Mouse (Mus musculus) limb, embryonic 15.5 days (tissue): ENCODE results near the gene Aqp9. TPM values are rescaled to one million over a fixed set of nuclear protein-coding genes. Genes with fewer than 3 reads are reported as not detected.

Experiments
- ATAC-seq: fragments of 200-750 bp; cut with Nextera tagmentation; 2 replicates; pipeline ENCODE4 v1.8.0; 2017; ENCODE audit warnings: low read depth, moderate TSS enrichment; ENCODE audit not compliant: insufficient number of reproducible peaks, low FRiP score, low TSS enrichment
- H3K27ac ChIP-seq: fragments of 300-500 bp; sonication (generic); 2 replicates; pipeline ENCODE4 v1.5.1; 2015; ENCODE audit warnings: moderate library complexity, mild to moderate bottlenecking, inconsistent platforms
- H3K27me3 ChIP-seq: fragments of 300-500 bp; sonication (generic); 2 replicates; pipeline ENCODE4 v1.6.1; 2015; ENCODE audit warnings: inconsistent platforms
- H3K36me3 ChIP-seq: fragments of 300-500 bp; sonication (generic); 2 replicates; pipeline ENCODE4 v1.6.1; 2015; ENCODE audit warnings: inconsistent platforms
- H3K4me1 ChIP-seq: fragments of 300-500 bp; sonication (generic); 2 replicates; pipeline ENCODE4 v1.6.1; 2015; ENCODE audit warnings: inconsistent platforms
- H3K4me2 ChIP-seq: fragments of 300-500 bp; sonication (generic); 2 replicates; pipeline ENCODE4 v1.6.1; 2015; ENCODE audit warnings: mild to moderate bottlenecking, inconsistent platforms
- H3K4me3 ChIP-seq: fragments of 300-500 bp; sonication (generic); 2 replicates; pipeline ENCODE4 v1.5.1; 2015; ENCODE audit warnings: mild to moderate bottlenecking, inconsistent platforms
- H3K9ac ChIP-seq: fragments of 300-500 bp; sonication (generic); 2 replicates; pipeline ENCODE4 v1.6.1; 2015; ENCODE audit warnings: inconsistent platforms
- H3K9me3 ChIP-seq: fragments of 300-500 bp; sonication (generic); 2 replicates; pipeline ENCODE4 v1.6.1; 2016; ENCODE audit warnings: inconsistent platforms
- WGBS: fragments of 180-500 bp; shearing (Covaris S2); methylation state at CpG from one replicate; pipeline ENCODE4 v1.1.7; 2015; 5-methylcytosine and 5-hydroxymethylcytosine counted together
- polyA plus RNA-seq: library from polyadenylated mRNA; unstranded; fragments of >200 nt; fragmentation: Nextera tagmentation; extraction: Ambion mirVana; gene quantifications from 2 replicates; pipeline ENCODE4 v1.2.1, GENCODE M21; 2015

The Aqp9 gene
- polyA plus RNA-seq, 1 experiment from 2014 or later, result 0.50 TPM

- no peaks in the 10 kb centered on the region for H3K9me3 ChIP-seq
- H3K27ac ChIP-seq, result no peak overlapping the region
- no peak for ATAC-seq
- H3K4me3 ChIP-seq, result no peak overlapping the region
- 85% methylated on average over 7 of the region's 7 CpGs for WGBS
- H3K4me1 ChIP-seq, result no peaks in the 10 kb centered on the region
- H3K36me3 ChIP-seq, result no peaks in the 10 kb centered on the region
- no peak overlapping the region for H3K9ac ChIP-seq
- H3K4me2 ChIP-seq, result no peak overlapping the region
- no peaks in the 10 kb centered on the region for H3K27me3 ChIP-seq
Measured at GRCm38 (mm10) chr9:71187396-71187795, 18.9 kb upstream of the Aqp9 start.

DNA sequence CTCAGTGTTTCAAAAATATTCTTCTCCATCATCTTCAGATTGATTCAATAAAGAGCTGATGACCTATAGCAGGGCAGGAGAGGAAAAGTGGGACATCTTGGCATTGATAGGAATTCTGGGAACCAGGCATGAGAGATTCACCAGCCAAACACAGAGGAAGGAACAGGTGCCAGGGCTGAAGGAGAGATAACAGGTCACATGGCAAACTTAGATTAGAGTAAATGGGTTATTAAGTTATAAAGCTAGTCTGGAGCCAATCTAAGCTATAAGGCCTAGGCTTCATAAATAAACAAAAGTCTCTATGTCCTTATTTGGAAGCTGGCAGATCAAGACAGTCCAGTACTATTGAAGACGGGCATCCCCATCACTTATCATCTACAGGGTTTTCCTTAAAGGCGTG lies 17.3 kb upstream of the Aqp9 start:
- no peak overlapping the region for H3K9ac ChIP-seq
- no peaks in the 10 kb centered on the region for H3K36me3 ChIP-seq
- no peak overlapping the region for H3K4me3 ChIP-seq
- ATAC-seq, result no peak
- H3K4me1 ChIP-seq, result no peaks in the 10 kb centered on the region
- H3K4me2 ChIP-seq, result no peak overlapping the region
- H3K9me3 ChIP-seq, result no peaks in the 10 kb centered on the region
- 79% methylated on average over 2 of the region's 2 CpGs for WGBS
- H3K27me3 ChIP-seq, result no peaks in the 10 kb centered on the region
- no peak overlapping the region for H3K27ac ChIP-seq

DNA sequence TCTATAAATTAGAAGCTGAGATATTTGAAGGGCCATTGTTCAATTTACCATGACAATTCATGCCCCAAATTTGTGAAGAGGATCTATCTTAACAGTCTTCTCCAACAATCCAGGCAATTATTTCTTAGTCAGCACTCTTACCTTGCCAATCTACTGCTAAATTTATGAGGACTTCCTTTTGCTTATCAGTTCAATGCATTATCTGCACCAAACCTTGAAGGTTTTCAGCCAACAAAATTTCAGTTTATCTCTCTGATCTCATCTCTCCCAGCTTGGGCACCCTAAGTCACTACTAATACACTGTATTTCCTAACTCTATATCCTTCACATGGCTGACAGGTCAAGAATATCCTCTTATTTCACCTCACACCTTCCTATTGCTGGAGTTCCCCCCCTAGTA lies 16.8 kb upstream of the Aqp9 start:
- no peaks in the 10 kb centered on the region for H3K9me3 ChIP-seq

GRCm38 (mm10) chr9:71179964-71180700 lies 11.7 kb upstream of the Aqp9 start:
- Histone ChIP-seq H3K4me3 (no peak overlapping the region), H3K9me3 (no peaks in the 10 kb centered on the region), H3K36me3 (no peaks in the 10 kb centered on the region), H3K9ac (no peak overlapping the region), H3K27ac (no peak overlapping the region), H3K4me1 (no peaks in the 10 kb centered on the region), H3K4me2 (no peak overlapping the region), H3K27me3 (no peaks in the 10 kb centered on the region)
- ATAC-seq, result no peak
- WGBS, result 53% methylated on average over 8 of the region's 8 CpGs

More for the DNA sequence above, 16.8 kb upstream of the Aqp9 start:
- Histone ChIP-seq H3K27ac (no peak overlapping the region), H3K9ac (no peak overlapping the region), H3K4me1 (no peaks in the 10 kb centered on the region), H3K4me3 (no peak overlapping the region), H3K4me2 (no peak overlapping the region), H3K27me3 (no peaks in the 10 kb centered on the region), H3K36me3 (no peaks in the 10 kb centered on the region)
- ATAC-seq, result no peak

DNA sequence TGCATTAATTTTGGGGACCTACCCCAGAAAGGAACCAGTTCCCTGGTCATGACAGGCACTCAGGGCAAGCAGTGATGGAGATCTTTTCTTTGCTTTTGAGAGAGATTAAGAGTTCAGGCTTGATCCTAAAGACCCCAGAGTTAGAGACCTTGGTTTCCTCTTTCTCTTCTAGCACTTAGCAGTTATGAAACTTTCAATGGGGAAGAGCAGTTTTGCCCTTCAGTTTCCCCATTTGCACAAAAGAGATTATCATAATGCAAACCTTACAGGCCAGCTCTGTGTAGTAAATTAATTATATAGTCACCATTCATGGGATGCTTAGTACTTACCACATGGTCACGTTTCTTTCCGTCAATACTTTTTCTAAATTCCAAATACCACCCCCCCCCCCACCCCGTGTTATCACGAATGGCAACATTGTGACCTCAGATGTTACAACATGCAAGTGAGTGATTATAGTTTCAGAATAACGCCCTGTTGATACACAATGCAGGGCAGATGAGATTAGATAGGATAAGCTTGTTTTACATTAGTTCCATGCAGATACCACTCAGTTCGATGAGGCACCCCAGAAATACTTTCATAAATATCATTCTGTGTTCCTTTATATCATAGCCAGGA lies 10.9 kb upstream of the Aqp9 start:
- Histone ChIP-seq H3K4me2 (no peak overlapping the region), H3K9me3 (no peaks in the 10 kb centered on the region), H3K27me3 (no peaks in the 10 kb centered on the region), H3K36me3 (no peaks in the 10 kb centered on the region), H3K9ac (no peak overlapping the region), H3K4me3 (no peak overlapping the region), H3K27ac (no peak overlapping the region), H3K4me1 (no peaks in the 10 kb centered on the region)
- 79% methylated on average over 6 of the region's 6 CpGs for WGBS
- no peak for ATAC-seq

DNA sequence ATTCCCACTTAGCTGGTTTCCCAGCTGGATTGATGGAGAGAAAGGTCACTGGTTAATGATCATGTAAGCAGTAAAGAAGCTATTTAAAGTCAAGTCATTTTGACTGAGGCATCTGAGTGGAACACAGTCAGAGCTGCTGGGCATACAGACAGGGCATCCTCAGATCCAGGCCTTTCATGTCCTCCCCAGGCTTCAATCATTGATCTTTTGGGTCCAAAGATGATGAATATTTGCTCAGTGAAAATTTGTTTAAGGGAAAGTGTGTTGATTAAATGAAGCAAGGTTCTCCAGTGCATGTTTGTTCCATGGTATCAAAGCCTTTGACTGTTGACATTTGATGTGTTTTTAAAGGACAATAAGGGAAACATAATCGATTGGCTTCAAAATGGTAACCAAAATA lies 7.2 kb upstream of the Aqp9 start:
- no peak overlapping the region for H3K4me2 ChIP-seq
- no peak overlapping the region for H3K4me3 ChIP-seq
- no peak overlapping the region for H3K27ac ChIP-seq
- H3K36me3 ChIP-seq, result no peaks in the 10 kb centered on the region
- no peaks in the 10 kb centered on the region for H3K4me1 ChIP-seq
- 89% methylated on average over 1 of the region's 1 CpGs for WGBS
- no peak overlapping the region for H3K9ac ChIP-seq
- ATAC-seq, result no peak
- H3K9me3 ChIP-seq, result no peaks in the 10 kb centered on the region
- H3K27me3 ChIP-seq, result no peaks in the 10 kb centered on the region

DNA sequence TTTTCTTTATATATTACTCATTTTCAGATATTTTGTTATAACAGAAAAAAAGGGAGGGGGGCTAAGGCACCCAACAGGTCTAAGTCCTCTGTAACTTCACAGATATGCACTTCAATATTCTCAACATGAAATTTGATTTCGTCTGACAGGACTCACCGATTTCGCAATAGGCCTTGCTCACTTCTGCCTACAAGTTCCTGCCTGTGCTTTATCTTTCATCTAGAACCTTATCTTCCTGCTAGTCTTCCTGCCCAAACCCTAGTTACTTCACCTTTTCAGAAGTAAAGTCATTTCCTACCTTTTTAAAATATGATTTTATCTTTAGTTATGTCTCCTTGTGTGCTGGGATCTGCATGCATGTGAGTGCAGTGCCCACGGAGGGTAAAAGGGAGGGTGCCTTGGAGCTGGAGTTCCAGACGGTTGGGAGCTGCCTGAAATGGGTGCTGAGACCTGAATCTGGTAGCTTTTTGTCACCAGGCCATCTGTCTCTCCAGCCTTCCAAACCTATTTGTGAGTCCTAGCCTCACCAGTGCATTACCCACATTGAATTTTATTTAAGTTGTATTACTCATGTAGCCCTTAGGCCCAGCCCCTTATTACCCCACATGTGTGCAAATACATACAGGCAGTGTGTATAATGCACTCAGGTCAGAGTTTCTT lies 6.0 kb upstream of the Aqp9 start:
- H3K9ac ChIP-seq, result no peak overlapping the region
- H3K4me1 ChIP-seq, result no peaks in the 10 kb centered on the region
- no peaks in the 10 kb centered on the region for H3K9me3 ChIP-seq
- no peak overlapping the region for H3K27ac ChIP-seq
- no peak for ATAC-seq
- no peak overlapping the region for H3K4me3 ChIP-seq
- no peaks in the 10 kb centered on the region for H3K36me3 ChIP-seq
- H3K4me2 ChIP-seq, result no peak overlapping the region
- no peaks in the 10 kb centered on the region for H3K27me3 ChIP-seq
- 71% methylated on average over 5 of the region's 5 CpGs for WGBS

DNA sequence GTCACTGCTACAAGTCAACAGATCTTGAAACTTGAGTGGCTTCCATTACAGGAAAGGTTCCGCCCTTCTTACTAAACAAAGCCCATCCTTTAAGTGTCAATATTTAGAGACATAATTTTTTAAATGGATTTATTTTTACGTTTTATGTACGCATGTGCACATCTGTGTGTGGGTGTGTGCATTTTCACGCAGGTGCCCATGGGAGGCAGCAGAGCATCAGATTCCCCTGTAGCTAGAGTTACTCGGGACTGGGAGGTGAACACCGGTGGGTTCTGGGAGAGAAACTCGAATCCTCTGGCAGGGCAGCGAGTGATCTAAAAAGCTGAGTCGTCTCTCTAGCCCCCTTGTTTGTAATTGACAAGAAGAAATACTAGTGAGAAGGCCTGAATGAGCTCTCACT lies 5.1 kb upstream of the Aqp9 start:
- no peak overlapping the region for H3K9ac ChIP-seq
- H3K4me1 ChIP-seq, result peaks cover 6% of the 10 kb centered on the region; the same call in 1 of the 2 replicates
- no peak overlapping the region for H3K27ac ChIP-seq
- no peak overlapping the region for H3K4me2 ChIP-seq
- no peaks in the 10 kb centered on the region for H3K9me3 ChIP-seq
- H3K4me3 ChIP-seq, result no peak overlapping the region
- WGBS, result 56% methylated on average over 9 of the region's 9 CpGs
- no peaks in the 10 kb centered on the region for H3K36me3 ChIP-seq
- H3K27me3 ChIP-seq, result no peaks in the 10 kb centered on the region
- no peak for ATAC-seq

GRCm38 (mm10) chr9:71167473-71168215 lies 838 bp downstream of the Aqp9 start:
- Histone ChIP-seq H3K4me2 (no peak overlapping the region), H3K27ac (no peak overlapping the region), H3K9me3 (no peaks in the 10 kb centered on the region), H3K4me3 (no peak overlapping the region), H3K36me3 (no peaks in the 10 kb centered on the region), H3K27me3 (no peaks in the 10 kb centered on the region), H3K4me1 (peaks cover 18% of the 10 kb centered on the region), H3K9ac (no peak overlapping the region)
- 32% methylated on average over 2 of the region's 2 CpGs for WGBS
- no peak for ATAC-seq

- Histone ChIP-seq H3K27ac (no peak overlapping the region), H3K4me1 (peaks cover 18% of the 10 kb centered on the region), H3K27me3 (no peaks in the 10 kb centered on the region), H3K9ac (no peak overlapping the region), H3K36me3 (no peaks in the 10 kb centered on the region), H3K4me2 (no peak overlapping the region), H3K9me3 (no peaks in the 10 kb centered on the region), H3K4me3 (no peak overlapping the region)
- no peak for ATAC-seq
- WGBS, result 55% methylated on average over 5 of the region's 5 CpGs
Measured at GRCm38 (mm10) chr9:71166871-71167465, 1.5 kb downstream of the Aqp9 start.

GRCm38 (mm10) chr9:71166019-71166705 lies 2.3 kb downstream of the Aqp9 start:
- Histone ChIP-seq H3K36me3 (no peaks in the 10 kb centered on the region), H3K27ac (no peak overlapping the region), H3K9me3 (no peaks in the 10 kb centered on the region), H3K4me2 (no peak overlapping the region), H3K4me3 (no peak overlapping the region), H3K4me1 (peaks cover 18% of the 10 kb centered on the region), H3K27me3 (no peaks in the 10 kb centered on the region), H3K9ac (no peak overlapping the region)
- 84% methylated on average over 5 of the region's 5 CpGs for WGBS
- ATAC-seq, result no peak
